Mouse (Mus musculus): ENCODE results near the gene Synpo2.
A peak's percentile ranks its signal among the peaks of the same experiment; 100 is the strongest.
"Not testable (repeated sequence)": the region's sequence is repeated elsewhere in the genome, so short reads cannot be mapped to it uniquely, and the experiment has no call there.

Synpo2 gene

DNA sequence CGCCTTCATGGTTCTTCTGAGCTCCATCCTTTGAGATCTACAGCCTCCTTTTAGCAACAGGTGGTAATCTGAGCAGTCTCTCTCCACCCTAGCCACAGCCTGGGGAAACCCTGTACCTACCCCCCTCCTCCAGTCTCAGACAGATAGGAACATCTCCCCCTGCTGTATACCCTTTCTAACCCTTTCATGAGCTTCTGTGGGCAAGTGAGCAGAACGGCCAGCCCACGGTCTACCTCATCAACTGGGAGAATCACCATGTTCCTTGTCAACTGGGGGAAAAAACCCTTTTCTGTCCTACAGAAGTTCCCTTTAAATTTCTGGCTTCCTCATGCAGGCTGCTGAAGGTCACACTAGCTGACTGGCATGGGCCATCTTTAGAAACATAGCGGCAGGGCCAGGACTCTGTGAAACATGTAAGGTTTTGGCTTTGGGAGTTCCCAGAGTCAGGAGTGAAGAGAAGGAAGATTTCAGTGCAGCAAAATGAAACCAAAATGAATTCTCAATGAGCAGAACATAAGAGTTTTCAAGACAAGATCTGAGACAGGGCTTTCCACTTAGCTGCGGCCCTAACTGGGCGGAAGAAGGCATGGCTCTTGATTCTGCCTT, 104.7 kb downstream of the Synpo2 start:
- DNase-seq (ENCODE audit: low read depth, low spot score) = no peak

DNA sequence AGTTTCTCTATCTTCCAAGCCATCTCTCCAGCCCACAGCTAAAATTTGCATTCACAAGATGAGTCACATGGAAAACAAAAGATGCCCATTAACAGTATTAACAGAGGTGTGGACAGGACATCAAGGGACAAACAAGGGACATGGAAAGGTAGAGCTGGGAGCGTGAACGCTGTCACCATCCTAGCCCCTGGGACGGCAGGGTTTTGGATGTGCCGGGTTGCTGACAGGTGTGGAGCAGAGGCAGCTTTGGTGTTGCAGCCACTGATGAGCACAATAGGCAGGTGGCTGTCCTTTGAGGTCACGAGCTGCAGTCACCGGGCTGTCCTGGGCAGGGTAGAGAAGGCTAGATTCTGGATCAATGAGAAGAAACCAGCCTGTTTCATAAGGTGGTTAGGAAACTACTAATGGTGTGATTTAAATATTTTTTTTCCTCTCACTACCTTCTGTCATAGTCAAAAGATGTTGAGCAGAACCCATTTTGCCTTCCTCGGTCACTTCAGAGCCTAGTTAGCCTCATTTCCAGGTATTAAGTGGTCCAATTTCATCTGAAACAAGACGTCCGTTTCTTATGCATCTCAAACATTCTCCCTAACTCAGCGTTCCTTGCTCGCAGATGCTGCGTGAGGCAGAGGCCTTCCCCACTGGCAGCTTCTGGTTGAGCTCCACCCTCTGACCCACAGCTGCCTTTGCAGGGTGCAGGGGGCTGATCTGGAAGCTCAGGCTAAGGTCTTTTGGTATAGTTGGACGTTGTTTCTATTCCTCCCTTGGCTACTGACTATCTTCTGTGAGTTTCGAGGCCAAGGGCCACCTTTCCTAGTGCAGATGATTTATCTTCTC, 105.4 kb downstream of the Synpo2 start:
- no peak for DNase-seq (ENCODE audit: low read depth, low spot score)

DNA sequence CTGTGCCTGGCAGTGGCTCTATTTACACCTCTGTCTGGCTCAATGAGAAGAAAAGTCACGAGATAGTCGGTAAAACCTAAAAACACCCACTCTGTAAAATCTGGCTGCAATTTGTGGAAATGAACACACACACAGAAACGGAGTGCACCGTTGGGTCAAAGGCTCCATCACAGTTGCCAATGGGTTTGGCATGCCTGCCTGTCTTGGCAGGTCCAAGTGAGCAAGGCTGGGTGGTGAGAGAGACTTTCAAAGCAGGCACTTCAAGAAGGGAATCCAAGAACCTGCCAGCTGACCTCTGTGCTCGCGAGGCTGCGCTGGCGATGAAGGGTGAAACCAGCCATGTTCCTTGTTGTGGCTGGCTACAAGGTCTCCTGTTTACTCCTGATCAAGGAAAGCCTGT, 107.2 kb downstream of the Synpo2 start:
- DNase-seq (ENCODE audit: low read depth, low spot score) = no peak

DNA sequence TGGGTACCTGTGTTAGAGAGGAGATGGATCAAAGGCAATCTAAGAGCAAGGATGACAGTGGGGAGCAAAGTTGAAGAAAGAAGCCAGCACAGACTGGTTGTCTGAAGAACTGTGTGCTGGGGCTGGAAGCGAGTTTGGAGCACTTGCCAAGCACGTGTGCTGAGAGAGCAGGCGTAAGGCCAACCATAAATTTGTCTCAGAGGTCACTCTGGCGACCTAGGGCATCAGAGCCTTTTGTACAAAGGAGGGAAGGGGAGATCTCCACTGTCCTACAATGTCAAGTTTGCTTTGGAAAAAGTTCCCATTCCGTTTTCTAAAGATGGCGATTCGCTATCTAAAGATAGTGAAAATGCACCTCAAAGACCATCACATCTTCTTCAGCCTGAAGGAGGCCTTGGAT, 107.9 kb downstream of the Synpo2 start:
- no peak for DNase-seq (ENCODE audit: low read depth, low spot score)

DNA sequence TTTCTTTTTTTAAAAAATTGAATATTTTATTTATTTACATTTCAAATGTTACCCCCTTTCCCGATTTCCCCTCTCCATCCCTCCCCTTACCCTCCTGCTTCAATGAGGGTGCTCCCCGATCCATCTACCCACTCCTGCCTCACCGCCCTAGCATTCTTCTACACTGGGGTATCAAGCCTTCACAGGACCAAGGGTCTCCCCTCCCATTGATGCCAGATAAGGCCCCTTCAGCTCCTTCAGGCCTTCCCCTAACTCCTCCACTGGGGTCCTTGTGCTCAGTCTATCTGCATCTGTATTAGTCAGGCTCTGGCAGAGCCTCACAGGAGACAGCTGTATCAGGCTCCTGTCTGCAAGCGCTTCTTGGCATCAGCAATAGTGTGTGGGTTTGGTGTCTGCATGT, 109.2 kb downstream of the Synpo2 start:
- not testable (repeated sequence) for DNase-seq (ENCODE audit: low read depth, low spot score)

DNA sequence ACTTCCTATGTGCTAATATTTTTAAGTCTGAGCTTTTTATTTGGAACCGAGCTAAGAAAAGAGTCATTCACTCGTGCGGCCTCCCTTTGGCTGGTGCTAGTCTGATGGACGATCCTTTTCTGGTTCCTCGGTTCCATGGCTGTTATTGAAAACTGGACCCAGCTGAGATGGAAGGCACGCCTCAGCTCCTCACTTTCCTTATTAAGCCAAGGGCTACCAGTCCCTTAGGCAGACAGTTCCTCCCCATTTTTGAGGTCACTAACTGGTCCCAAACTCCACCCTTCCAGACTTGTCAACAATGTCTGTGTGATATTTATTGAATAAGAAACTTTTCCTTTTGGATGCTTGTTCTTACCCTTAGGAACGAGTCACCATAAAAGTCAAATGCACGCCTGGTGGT, 112.1 kb downstream of the Synpo2 start:
- no peak for DNase-seq (ENCODE audit: low read depth, low spot score)

DNA sequence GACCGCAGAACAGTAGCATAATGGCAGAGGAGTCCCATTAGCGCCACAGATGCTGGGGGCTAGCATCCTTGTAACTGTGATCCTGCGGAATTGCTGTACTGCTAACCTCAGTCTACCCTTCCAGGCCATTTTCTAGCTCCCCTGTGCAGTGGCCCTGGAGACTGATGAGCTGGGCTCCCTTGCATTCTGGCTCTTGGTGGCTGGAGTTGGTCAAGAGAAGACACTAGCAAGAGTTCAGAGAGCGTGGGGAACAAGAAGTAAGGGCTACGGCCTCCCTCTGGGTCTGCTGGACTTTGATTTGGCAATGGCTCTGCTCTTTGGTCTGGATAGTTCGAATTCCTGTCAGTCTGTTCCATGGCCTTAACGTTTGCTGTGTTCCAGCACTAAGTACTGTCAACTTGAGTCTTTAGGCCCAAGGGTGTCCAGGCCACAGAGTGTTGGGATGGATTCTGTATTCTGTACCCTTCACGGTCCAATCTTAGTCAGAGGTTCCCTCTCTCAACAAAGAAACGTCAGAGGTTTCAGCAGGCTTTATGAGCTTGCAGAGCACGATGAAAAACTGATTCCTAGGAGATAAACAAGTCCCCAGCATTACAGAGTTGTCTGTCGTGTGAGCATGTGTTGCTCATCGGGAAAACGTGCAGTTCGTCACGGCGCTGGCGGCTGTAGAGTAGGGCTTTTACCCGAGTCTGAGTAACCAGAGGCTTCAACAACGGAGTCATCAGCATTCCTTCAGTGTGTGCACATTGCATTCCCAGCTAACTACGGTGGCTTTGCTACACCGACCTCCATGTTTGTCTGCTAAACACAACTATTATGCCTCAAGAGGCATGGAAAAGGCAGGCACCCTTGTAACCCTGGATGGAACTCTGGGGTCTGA, 113.6 kb downstream of the Synpo2 start:
- DNase-seq (ENCODE audit: low read depth, low spot score) = no peak

DNA sequence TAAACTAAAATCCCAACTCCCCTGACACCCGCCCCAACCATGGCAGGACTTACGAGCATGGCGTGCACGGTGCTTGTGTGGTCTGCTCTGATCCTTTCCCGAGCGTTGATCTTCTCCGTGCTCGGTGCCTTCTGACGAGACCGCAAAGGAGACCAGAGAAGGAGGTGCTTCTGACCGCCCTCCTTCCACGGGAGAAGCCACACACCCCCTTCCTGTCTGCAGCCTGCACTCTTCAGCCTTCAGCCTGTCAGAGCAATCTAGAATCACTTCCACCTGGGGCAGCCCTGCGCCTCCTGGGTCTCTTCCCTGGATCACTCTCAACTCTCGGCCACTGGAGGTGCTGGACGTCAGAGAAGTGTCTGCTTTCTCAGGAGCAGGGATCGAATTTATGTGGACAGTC, 119.0 kb downstream of the Synpo2 start:
- peak; percentile 22 for DNase-seq (ENCODE audit: low read depth, low spot score)

DNA sequence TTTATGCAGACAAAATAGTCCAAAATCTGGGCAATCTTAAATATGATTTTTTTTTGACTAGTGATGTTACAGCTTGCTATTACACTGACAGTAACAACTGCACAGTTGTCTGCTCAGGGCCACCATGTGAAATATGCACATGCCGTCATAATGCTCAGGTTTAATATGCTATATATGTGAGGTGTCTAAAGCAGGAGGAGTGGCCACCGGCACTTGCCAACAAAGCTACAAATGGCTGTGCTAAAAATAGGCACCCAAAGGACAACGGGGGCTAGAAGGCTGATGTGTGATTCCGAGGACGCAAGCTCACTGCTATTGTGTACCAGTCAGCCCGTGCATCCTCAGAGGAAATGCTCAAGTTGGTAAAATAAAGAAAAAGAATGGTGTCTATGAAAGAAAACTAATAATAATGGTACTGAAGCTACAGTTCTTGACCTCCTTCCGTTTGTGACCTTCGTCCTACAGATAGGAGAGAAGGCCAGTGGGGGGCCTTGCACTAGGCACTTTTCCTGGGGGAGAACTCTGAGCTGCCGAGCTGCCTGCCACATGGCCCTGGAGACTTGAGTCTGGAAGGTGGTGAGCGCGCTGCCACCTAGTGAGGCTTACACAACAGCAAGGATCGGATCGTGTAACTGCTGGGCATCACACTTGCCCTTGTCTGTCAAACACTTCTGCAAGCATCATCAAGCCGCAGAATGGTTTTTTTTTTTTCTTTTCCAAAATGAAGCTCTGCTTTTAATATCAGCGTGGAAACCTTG, 120.0 kb downstream of the Synpo2 start:
- DNase-seq (ENCODE audit: low read depth, low spot score) = peak; percentile 23

DNA sequence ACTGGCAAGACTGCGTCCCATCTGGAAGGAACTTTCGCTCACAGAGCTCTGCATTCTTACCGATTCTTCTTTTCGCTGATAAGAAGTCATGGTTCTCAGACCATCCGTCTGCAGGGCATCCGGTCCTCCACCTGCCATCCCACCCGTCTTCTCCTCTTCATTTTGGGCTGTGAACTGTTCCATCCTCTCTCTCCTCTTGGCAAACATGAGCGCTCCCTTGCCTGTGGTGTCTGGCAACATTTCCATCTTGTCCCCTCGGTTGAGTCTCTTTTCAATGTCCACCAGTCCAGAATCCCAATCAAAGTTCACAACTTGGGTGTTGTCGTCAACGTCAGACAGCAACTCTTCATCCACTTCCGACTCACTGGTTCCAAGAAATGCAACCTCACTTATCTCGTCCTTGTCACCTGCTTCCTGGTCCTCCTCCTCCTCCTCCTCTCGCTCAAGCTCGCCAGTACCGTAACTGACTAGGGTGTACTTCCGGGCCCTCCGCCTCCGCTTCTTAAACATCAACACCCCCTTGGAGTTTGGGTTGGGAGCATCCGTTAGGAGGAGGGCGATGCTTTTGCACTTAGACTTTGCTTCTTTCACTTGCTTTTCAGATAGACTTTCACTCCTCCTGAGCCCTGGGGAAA, 121.8 kb downstream of the Synpo2 start:
- DNase-seq (ENCODE audit: low read depth, low spot score) = no peak

DNA sequence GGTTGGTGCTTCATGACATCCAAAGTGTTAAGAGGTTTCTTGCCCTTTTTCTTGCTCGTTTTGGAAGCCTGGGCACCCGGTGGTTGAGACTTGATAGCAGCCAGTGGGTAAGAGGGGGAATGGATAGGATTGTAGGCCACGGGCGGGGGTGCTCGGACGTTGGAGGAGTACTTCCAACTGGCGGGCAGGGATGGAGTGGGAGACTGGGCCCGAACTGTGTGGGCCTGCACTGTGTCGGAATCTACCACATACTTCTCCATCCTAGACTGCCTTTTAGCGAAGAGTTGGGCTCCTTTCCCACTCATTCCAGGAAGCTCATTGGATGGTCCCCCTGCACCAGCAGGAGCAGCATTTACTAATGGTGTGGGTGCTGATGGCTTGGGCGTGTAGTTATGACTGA, 123.2 kb downstream of the Synpo2 start:
- DNase-seq (ENCODE audit: low read depth, low spot score) = no peak

DNA sequence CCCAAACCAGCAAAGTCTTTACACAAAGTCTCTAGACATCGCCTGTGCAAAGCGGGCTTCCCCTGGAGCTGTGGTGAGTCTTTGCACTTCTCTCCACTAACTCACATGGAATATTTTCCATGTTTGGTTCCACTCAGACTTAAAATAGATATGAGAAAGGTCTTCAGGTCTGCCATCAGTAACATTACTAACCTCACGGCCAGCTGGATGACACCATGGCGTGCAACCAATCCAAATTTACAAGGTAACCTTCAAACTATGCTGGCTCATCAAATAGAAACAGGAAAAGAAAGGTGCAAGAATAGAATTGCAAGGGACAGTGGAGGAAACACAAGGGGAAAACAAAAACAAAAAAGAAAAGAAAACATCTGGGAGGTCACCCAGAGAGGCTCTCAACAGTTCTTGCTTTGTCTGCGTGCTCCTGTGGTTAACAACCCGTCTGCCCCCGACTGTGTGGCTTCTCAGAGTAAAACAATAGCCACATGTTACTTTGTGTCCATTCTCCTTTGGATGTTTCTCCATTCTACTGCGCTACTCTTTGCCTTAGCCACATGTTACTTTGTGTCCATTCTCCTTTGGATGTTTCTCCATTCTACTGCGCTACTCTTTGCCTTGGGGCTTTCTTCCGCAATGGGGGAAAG, 124.8 kb downstream of the Synpo2 start:
- DNase-seq (ENCODE audit: low read depth, low spot score) = no peak

DNA sequence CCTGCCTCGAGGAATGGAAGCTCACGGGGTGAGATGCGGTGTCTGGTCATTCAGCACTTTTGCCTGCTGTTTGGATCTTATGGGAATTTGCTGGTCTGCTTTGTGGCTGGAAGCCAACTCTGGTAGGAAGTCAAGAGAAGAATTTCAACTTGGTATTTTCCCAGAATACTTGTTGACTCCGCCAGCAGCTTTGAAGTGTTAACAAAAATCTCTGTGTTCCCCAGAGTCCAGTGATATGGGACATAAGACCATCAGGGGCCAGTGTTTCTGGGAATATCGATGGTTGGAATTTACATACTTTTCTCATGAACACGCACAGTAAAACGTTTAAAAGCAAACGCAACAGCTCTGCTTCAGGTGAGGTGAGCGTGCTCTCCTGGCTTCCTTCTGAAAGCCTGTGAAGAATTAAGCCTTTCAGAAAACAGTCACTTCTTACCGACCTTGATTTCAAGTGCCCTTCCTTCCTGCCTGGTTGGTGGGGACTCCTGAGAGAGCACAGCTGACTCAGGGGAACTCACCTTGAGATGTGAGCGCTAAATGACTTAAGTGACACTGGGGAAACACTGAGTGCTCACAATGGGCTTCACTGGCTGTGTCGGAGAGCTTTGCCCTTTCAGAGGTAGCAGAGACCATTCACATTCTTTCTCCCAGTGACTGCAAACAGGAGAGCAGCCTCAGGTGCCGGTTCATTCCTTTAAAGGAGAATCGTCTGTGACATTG, 128.0 kb downstream of the Synpo2 start:
- no peak for DNase-seq (ENCODE audit: low read depth, low spot score)

DNA sequence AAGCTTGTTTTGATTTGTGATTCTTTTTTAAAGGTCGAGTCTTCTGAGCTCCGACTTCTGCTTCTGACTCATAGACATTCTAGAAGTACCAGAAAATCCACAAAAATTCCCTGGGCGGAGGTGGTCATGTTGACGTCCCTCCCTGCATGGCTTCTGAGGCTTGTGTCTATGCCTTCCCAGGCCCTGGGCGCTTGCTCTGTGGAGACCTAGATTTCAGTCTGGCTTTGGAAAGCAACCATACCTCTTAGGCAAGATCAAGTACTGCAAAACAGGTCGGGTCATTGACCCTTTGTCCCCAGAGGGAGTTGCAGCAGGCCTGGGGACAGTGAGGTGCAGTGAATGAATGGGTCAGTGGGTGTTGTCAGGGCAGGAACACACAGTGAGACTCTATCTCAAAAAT, 131.6 kb downstream of the Synpo2 start:
- DNase-seq (ENCODE audit: low read depth, low spot score) = no peak

DNA sequence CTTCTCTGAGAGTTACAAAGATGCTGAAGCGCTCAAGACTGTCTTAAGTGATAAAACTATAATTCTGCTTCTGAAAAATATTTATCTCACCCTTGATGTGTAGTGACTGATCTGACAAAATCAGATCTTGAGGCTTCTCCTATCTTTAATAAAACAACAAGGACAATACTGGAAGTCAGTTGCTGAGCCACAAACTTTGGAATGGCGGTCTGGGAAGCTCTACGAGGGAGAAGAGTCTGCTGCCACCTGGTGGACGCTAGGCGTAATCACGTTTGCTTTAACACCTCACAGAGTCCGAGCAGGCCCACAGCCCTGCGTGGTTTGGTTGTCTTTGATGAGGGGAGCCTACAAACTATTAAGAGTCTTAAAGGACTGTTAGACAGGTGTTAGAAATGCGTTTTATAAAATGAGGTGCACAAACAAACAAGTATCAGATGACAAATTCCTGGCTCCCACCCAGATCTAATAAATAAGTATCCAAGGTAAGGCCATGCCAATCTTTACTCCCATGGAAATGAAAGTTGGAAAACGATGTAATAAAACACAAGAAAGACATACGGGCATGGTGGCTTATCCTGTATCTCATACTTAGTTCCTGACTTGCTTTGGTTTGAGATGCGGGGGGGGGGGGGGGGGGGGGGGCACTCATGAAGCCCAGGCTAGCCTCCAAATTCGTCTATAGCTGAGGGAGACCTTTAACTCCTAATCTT, 132.6 kb downstream of the Synpo2 start:
- peak; percentile 80 for DNase-seq (ENCODE audit: low read depth, low spot score)

DNA sequence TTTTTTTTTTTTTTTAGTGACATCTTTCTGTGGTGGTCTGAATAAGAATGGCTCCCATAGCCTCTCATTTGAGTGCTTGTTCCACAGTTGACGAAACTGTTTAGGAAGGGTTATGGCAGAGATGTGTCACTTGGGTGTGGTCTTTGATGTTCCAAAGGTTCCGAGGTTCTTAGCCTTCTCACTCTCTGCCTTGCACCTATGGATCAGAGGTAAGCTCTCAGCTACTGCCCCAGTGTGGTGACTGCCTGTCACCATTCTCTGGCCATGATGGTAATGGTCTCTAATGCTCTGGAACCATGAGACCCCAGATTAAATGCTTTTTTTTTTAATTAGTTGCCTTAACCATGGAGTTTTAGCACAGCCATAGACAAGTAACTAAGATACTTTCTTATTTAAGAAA, 134.2 kb downstream of the Synpo2 start:
- no peak for DNase-seq (ENCODE audit: low read depth, low spot score)

DNA sequence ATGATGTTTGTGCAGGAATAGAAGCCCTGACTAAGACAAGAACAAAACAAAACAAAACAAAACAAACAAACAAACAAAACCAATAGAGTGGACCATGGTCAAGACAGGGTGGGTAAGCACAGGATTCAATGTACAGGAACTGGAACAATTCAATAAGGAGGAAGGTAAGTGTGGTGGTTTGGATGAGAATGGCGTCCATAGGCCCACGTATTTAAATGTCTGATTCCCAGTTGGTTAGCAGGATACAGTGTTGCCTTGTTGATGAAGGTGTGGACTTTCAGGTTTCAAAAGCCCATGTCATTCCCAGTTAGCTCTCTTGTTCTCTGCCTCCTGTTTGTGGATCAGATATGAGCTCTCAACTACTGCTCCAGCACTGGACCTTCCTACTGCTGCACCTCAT, 140.8 kb downstream of the Synpo2 start:
- peak; percentile 68 for DNase-seq (ENCODE audit: low read depth, low spot score)

DNA sequence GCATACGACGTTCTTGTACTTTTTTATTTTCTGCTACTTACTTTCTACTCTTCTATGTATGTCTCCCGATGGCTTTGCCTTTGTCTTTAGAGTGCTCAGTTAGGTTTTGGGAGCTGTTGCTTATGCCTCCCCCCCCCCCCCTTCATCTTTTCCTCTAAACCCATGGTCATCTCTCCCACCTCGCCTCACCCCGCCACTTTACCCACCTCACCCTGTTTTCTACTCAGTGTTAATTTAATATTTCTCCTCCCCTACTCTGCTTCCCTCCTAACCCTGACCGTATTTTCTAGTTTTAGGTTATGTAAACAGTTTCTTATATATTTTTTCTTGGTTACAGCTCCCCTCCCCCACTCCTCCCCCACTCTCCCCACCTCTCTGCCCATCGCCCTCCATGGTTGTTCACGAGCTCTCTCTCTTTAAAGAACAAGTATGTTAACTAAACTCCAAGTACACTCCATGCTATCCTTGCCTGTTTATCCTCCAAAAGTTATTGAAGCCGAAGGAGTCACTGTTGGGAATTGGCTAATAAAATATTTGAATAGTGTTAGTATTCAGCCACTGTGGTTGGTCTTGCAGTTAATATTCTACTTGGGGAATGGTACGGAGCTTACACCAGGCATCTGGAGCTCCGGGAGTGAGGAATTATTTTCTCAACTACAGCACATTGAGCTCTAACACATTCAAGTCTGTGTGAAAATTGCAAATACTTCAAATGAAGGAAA, 142.1 kb downstream of the Synpo2 start:
- no peak for DNase-seq (ENCODE audit: low read depth, low spot score)
